Mouse (Mus musculus): Measurements from ENCODE around the gene Tapbp.

GRCm38 (mm10) chr17:33959948-33960347 lies 44.2 kb downstream of the Tapbp start:
- TF ChIP-seq POLR2A (IDR thresholded peaks at IDR 0.05; ENCODE audit: extremely low read depth, insufficient read depth, low read length) = no peak
- TF ChIP-seq CTCF (IDR thresholded peaks at IDR 0.05; ENCODE audit: extremely low read depth, insufficient read depth, low read length) = no peak

Data from cortical plate, adult 2 months (tissue).